ENCODE assay signal across 9 mouse cellular contexts in genomic region chr11:53032336-53032735, GRCm38 (mm10).
DNase-seq lines count a peak whose midpoint lies in the region; ATAC-seq and TF ChIP-seq lines count a peak whose summit lies in the region.
"Had no signal": no experiment of that assay in that cellular context is flagged by ENCODE, and none has a peak within 500 bp of the region (broad histone marks: within the 10 kb centered on the region; RNA-seq: fewer than 3 reads in every experiment).

No protein-coding gene starts in this region.

- peak; percentile 97 for TF ChIP-seq CTCF in ES-Bruce4 (IDR thresholded peaks at IDR 0.05; ENCODE audit: low read depth, low read length)

- H3K27ac ChIP-seq in ES-Bruce4 (ENCODE audit: insufficient read depth, low read length): no peak overlapping the region
- H3K27ac ChIP-seq in embryonic facial prominence, embryonic 14.5 days (replicated peaks; ENCODE audit: low read depth, low read length): no peak overlapping the region
- H3K27ac ChIP-seq in heart, embryonic 10.5 days: no peak overlapping the region
- H3K27ac ChIP-seq: liver, embryonic 15.5 days had no signal

- TF ChIP-seq POLR2A in ES-Bruce4 (IDR thresholded peaks at IDR 0.05; ENCODE audit: insufficient read depth, low read length): no peak

- no peak for TF ChIP-seq EP300 in ES-Bruce4 (IDR thresholded peaks at IDR 0.05; ENCODE audit: insufficient read depth, low read depth, low read length)

- H3K9ac ChIP-seq in ES-Bruce4 (ENCODE audit: low read depth, poor library complexity, severe bottlenecking): no peak overlapping the region
- H3K9ac ChIP-seq in embryonic facial prominence, embryonic 14.5 days (ENCODE audit: low read depth, low read length): no peak overlapping the region
- H3K9ac ChIP-seq: liver, embryonic 15.5 days had no signal

- H3K4me3 ChIP-seq in ES-Bruce4 (ENCODE audit: low read depth, low read length): no peak overlapping the region
- no peak overlapping the region for H3K4me3 ChIP-seq in embryonic facial prominence, embryonic 14.5 days (ENCODE audit: low read depth, low read length)
- no peak overlapping the region for H3K4me3 ChIP-seq in heart, embryonic 10.5 days
- H3K4me3 ChIP-seq: liver, embryonic 15.5 days had no signal

- no peaks in the 10 kb centered on the region for H3K9me3 ChIP-seq in ES-Bruce4 (replicated peaks; ENCODE audit: control insufficient read depth, insufficient read depth, low read length, poor library complexity, severe bottlenecking)
- H3K9me3 ChIP-seq in embryonic facial prominence, embryonic 14.5 days (ENCODE audit: control insufficient read depth, low read length): no peaks in the 10 kb centered on the region
- H3K9me3 ChIP-seq in heart, embryonic 10.5 days: no peaks in the 10 kb centered on the region
- H3K9me3 ChIP-seq: liver, embryonic 15.5 days had no signal

- H3K4me2 ChIP-seq in embryonic facial prominence, embryonic 14.5 days (ENCODE audit: low read depth, low read length): no peak overlapping the region
- H3K4me2 ChIP-seq: liver, embryonic 15.5 days had no signal

- no peak for ATAC-seq in embryonic facial prominence, embryonic 14.5 days (ENCODE audit: low read depth)

- H3K27me3 ChIP-seq in ES-Bruce4 (ENCODE audit: control insufficient read depth, insufficient read depth, low read length, poor library complexity, severe bottlenecking): no peaks in the 10 kb centered on the region
- no peaks in the 10 kb centered on the region for H3K27me3 ChIP-seq in embryonic facial prominence, embryonic 14.5 days (replicated peaks; ENCODE audit: control insufficient read depth, insufficient read depth, low read length)
- peaks cover 3% of the 10 kb centered on the region; the same call in 1 of the 2 replicates for H3K27me3 ChIP-seq in heart, embryonic 10.5 days (ENCODE audit: insufficient read depth, poor library complexity, severe bottlenecking)
- H3K27me3 ChIP-seq: liver, embryonic 15.5 days had no signal

- H3K36me3 ChIP-seq in ES-Bruce4 (ENCODE audit: control insufficient read depth, insufficient read depth, low read length, poor library complexity, severe bottlenecking): no peaks in the 10 kb centered on the region
- H3K36me3 ChIP-seq in embryonic facial prominence, embryonic 14.5 days (ENCODE audit: control insufficient read depth, insufficient read depth, low read length): no peaks in the 10 kb centered on the region
- H3K36me3 ChIP-seq in heart, embryonic 10.5 days: no peaks in the 10 kb centered on the region
- H3K36me3 ChIP-seq: liver, embryonic 15.5 days had no signal

- DNase-seq in adrenal gland, postnatal 36 days: peak; percentile 84 to 90
- DNase-seq in embryonic facial prominence, embryonic 14.5 days (ENCODE audit: low spot score): peak; percentile 72
- peak; percentile 89 for DNase-seq in heart, embryonic 10.5 days (ENCODE audit: low spot score)
- peak; percentile 48 to 89 for DNase-seq in layer of hippocampus, adult 8-10 months (ENCODE audit: low spot score in 2 of 2)
- peak; percentile 89 for DNase-seq in lung, postnatal 36 days
- DNase-seq in right cerebral cortex, postnatal 25 days: peak; percentile 59
- peak; percentile 65 to 83 for DNase-seq in urinary bladder, postnatal 4 days (ENCODE audit: low spot score in 2 of 2)

- H3K4me1 ChIP-seq in ES-Bruce4 (ENCODE audit: control insufficient read depth, insufficient read depth, low read length): no peaks in the 10 kb centered on the region
- no peaks in the 10 kb centered on the region for H3K4me1 ChIP-seq in embryonic facial prominence, embryonic 14.5 days (ENCODE audit: control insufficient read depth, insufficient read depth, low read length)
- peaks cover 10% of the 10 kb centered on the region; the same call in 1 of the 2 replicates for H3K4me1 ChIP-seq in heart, embryonic 10.5 days
- H3K4me1 ChIP-seq: liver, embryonic 15.5 days had no signal

- WGBS in embryonic facial prominence, embryonic 14.5 days: 23% methylated on average over 4 of the region's 4 CpGs
- 23% methylated on average over 4 of the region's 4 CpGs for WGBS in heart, embryonic 10.5 days
